Mouse (Mus musculus) neural tube, embryonic 13.5 days (tissue): ENCODE data around the gene Twist2. TPM values are rescaled to one million over a fixed set of nuclear protein-coding genes. Genes with fewer than 3 reads are reported as not detected.

ENCODE experiments used
- ATAC-seq: fragments of 200-750 bp; cut with Nextera tagmentation; 2 replicates; pipeline ENCODE4 v1.8.0; 2017; ENCODE audit warnings: low read depth, mild to moderate bottlenecking, moderate TSS enrichment, moderate library complexity
- H3K27ac ChIP-seq: fragments of 300-500 bp; sonication (generic); replicated peaks from 2 replicates; pipeline ENCODE4 v1.5.1; 2015; ENCODE audit warnings: moderate library complexity, mild to moderate bottlenecking, inconsistent platforms
- H3K27me3 ChIP-seq: fragments of 300-500 bp; sonication (generic); 2 replicates; pipeline ENCODE4 v1.6.1; 2015; ENCODE audit warnings: mild to moderate bottlenecking, inconsistent platforms
- H3K36me3 ChIP-seq: fragments of 300-500 bp; sonication (generic); 2 replicates; pipeline ENCODE4 v1.6.1; 2015; ENCODE audit warnings: mild to moderate bottlenecking, inconsistent platforms
- H3K4me1 ChIP-seq: fragments of 300-500 bp; sonication (generic); replicated peaks from 2 replicates; pipeline ENCODE4 v1.6.1; 2015; ENCODE audit warnings: inconsistent platforms
- H3K4me2 ChIP-seq: fragments of 300-500 bp; sonication (generic); 2 replicates; pipeline ENCODE4 v1.6.1; 2015; ENCODE audit warnings: inconsistent platforms, mild to moderate bottlenecking, moderate library complexity
- H3K4me3 ChIP-seq: fragments of 300-500 bp; sonication (generic); 2 replicates; pipeline ENCODE4 v1.5.1; 2015; ENCODE audit warnings: mild to moderate bottlenecking, inconsistent platforms
- H3K9ac ChIP-seq: fragments of 300-500 bp; sonication (generic); 2 replicates; pipeline ENCODE4 v1.6.1; 2015; ENCODE audit warnings: moderate library complexity, mild to moderate bottlenecking, inconsistent platforms
- H3K9me3 ChIP-seq: fragments of 300-500 bp; sonication (generic); 2 replicates; pipeline ENCODE4 v1.6.1; 2016; ENCODE audit warnings: inconsistent platforms
- WGBS: fragments of 180-500 bp; shearing (Covaris S2); methylation state at CpG from one replicate; pipeline ENCODE4 v1.1.7; 2015; 5-methylcytosine and 5-hydroxymethylcytosine counted together
- polyA plus RNA-seq: library from polyadenylated mRNA; unstranded; fragments of >200 nt; fragmentation: Nextera tagmentation; extraction: Ambion mirVana; gene quantifications from 2 replicates; pipeline ENCODE4 v1.2.1, GENCODE M21; 2015

The Twist2 gene
- polyA plus RNA-seq, 1 experiment from 2014 or later: 1.7 TPM

- Histone ChIP-seq H3K4me3 (no peak overlapping the region), H3K9me3 (peaks cover 15% of the 10 kb centered on the region; the same call in 1 of the 2 replicates), H3K9ac (no peak overlapping the region), H3K27me3 (no peaks in the 10 kb centered on the region), H3K36me3 (no peaks in the 10 kb centered on the region), H3K4me2 (no peak overlapping the region), H3K4me1 (no peaks in the 10 kb centered on the region; the same call in 1 of the 2 replicates), H3K27ac (no peak overlapping the region)
- ATAC-seq: no peak
- 69% methylated on average over 5 of the region's 5 CpGs for WGBS
These were observed 81.9 kb downstream of the Twist2 start for GRCm38 (mm10) chr1:91883115-91883514.

DNA sequence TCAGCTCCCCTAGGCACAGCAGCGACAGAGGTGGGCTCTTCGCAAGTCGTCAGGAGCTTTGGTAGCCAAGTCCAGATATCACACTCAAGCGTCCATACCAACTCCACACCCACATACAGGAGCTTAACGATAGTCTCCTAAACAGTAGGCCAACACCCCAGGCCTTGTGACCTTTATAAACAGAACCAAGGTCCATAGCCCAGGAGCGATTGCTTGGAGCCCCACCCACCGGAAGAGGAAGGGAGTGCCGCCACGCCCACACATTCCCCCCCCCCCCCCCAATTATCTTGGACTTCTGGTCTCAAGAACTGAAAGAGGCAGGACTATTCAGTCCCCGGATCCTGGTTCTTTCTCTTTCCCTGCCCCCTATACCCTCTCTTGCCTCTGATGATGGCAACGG, 92.3 kb downstream of the Twist2 start:
- no peaks in the 10 kb centered on the region for H3K27me3 ChIP-seq
- no peak overlapping the region for H3K27ac ChIP-seq
- no peak overlapping the region for H3K9ac ChIP-seq
- no peaks in the 10 kb centered on the region for H3K9me3 ChIP-seq
- no peak overlapping the region for H3K4me2 ChIP-seq
- no peaks in the 10 kb centered on the region for H3K36me3 ChIP-seq
- no peak for ATAC-seq
- 96% methylated on average over 11 of the region's 11 CpGs for WGBS
- H3K4me3 ChIP-seq: no peak overlapping the region
- no peaks in the 10 kb centered on the region for H3K4me1 ChIP-seq

DNA sequence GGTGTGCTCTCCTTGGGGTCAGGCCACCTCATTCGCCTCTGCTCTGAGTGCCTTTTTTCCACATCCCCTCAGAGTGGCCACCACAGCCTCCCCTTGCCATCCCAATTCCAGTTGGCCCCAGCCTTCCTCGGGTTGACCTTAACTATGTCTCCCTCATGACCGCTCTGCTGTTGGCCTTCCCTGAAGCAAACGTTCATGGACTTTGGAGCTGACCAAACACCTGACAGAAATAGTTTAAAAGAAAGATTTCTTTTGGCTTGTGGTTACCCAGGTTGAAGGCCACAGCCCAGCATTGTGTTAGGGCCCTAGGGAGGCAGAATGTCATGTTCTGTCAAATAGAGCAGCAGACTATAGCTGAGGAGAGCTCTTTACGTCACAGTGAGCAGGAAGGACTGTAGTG, 93.0 kb downstream of the Twist2 start:
- ATAC-seq: no peak
- Histone ChIP-seq H3K36me3 (no peaks in the 10 kb centered on the region), H3K4me3 (no peak overlapping the region), H3K27ac (no peak overlapping the region), H3K4me2 (no peak overlapping the region), H3K4me1 (no peaks in the 10 kb centered on the region), H3K9ac (no peak overlapping the region), H3K9me3 (no peaks in the 10 kb centered on the region), H3K27me3 (no peaks in the 10 kb centered on the region)
- 90% methylated on average over 5 of the region's 5 CpGs for WGBS

GRCm38 (mm10) chr1:91897078-91897477, 95.8 kb downstream of the Twist2 start:
- H3K36me3 ChIP-seq: no peaks in the 10 kb centered on the region
- 85% methylated on average over 2 of the region's 2 CpGs for WGBS
- H3K27me3 ChIP-seq: no peaks in the 10 kb centered on the region
- no peak overlapping the region for H3K27ac ChIP-seq
- ATAC-seq: no peak
- H3K4me2 ChIP-seq: no peak overlapping the region
- no peaks in the 10 kb centered on the region for H3K4me1 ChIP-seq
- H3K9ac ChIP-seq: no peak overlapping the region
- no peak overlapping the region for H3K4me3 ChIP-seq
- no peaks in the 10 kb centered on the region for H3K9me3 ChIP-seq
